Mouse (Mus musculus) adrenal gland, postnatal 14 days (tissue): Measurements from ENCODE around the gene Ric1. TPM values are rescaled to one million over a fixed set of nuclear protein-coding genes. Genes with fewer than 3 reads are reported as not detected.
"Not testable (repeated sequence)": the region's sequence is repeated elsewhere in the genome, so short reads cannot be mapped to it uniquely, and the experiment has no call there.

Experiments
- DNase-seq: peaks from one replicate; pipeline ENCODE4 v3.0.0; 2021; ENCODE audit warnings: mixed read lengths
- total RNA-seq: library from RNA; stranded (reverse); gene quantifications from 2 replicates; pipeline ENCODE4 v1.2.3, GENCODE M21; 2021

Ric1 gene
- total RNA-seq, 1 experiment from 2014 or later, result 53.6 TPM

- DNase-seq, result no peak
Observed at GRCm38 (mm10) chr19:29528568-29528967, 6.5 kb downstream of the Ric1 start.

GRCm38 (mm10) chr19:29534030-29534429 is 11.9 kb downstream of the Ric1 start:
- no peak for DNase-seq

- DNase-seq, result no peak
Observed at GRCm38 (mm10) chr19:29542256-29542970, 20.3 kb downstream of the Ric1 start.

- no peak for DNase-seq
Observed at GRCm38 (mm10) chr19:29544026-29544425, 21.9 kb downstream of the Ric1 start.

GRCm38 (mm10) chr19:29550618-29551017 is 28.5 kb downstream of the Ric1 start:
- DNase-seq, result no peak

GRCm38 (mm10) chr19:29551128-29551527 is 29.0 kb downstream of the Ric1 start:
- no peak for DNase-seq

GRCm38 (mm10) chr19:29551980-29552379 is 29.9 kb downstream of the Ric1 start:
- DNase-seq, result not testable (repeated sequence)

GRCm38 (mm10) chr19:29557171-29557845 is 35.2 kb downstream of the Ric1 start:
- DNase-seq, result peak; percentile 17

GRCm38 (mm10) chr19:29562166-29562565 is 40.1 kb downstream of the Ric1 start:
- no peak for DNase-seq

- no peak for DNase-seq
Observed at GRCm38 (mm10) chr19:29562603-29563002, 40.5 kb downstream of the Ric1 start.

- DNase-seq, result peak; percentile 62
Observed at GRCm38 (mm10) chr19:29563258-29563779, 41.2 kb downstream of the Ric1 start.

- no peak for DNase-seq
Observed at GRCm38 (mm10) chr19:29566512-29566911, 44.4 kb downstream of the Ric1 start.

GRCm38 (mm10) chr19:29582439-29582838 is 60.4 kb downstream of the Ric1 start:
- DNase-seq, result no peak

GRCm38 (mm10) chr19:29583734-29584133 is 61.7 kb downstream of the Ric1 start:
- DNase-seq, result no peak

- DNase-seq, result not testable (repeated sequence)
Observed at GRCm38 (mm10) chr19:29593783-29594182, 71.7 kb downstream of the Ric1 start.

GRCm38 (mm10) chr19:29596276-29596675 is 74.2 kb downstream of the Ric1 start:
- no peak for DNase-seq

GRCm38 (mm10) chr19:29596985-29597384 is 74.9 kb downstream of the Ric1 start:
- DNase-seq, result peak; percentile 33

GRCm38 (mm10) chr19:29598981-29599380 is 76.9 kb downstream of the Ric1 start:
- DNase-seq, result no peak

GRCm38 (mm10) chr19:29603548-29604353 is 81.7 kb downstream of the Ric1 start:
- no peak for DNase-seq

GRCm38 (mm10) chr19:29604653-29605052 is 82.6 kb downstream of the Ric1 start:
- DNase-seq, result no peak

- DNase-seq, result no peak
Observed at GRCm38 (mm10) chr19:29607521-29607920, 85.4 kb downstream of the Ric1 start.

GRCm38 (mm10) chr19:29608212-29608611 is 86.1 kb downstream of the Ric1 start:
- no peak for DNase-seq

- DNase-seq, result no peak
Observed at GRCm38 (mm10) chr19:29610907-29611306, 88.8 kb downstream of the Ric1 start.
